Mouse (Mus musculus) embryo, embryonic 11 days (tissue): ENCODE data around the gene 2900011O08Rik.

ENCODE experiments used
- DNase-seq: peaks from one replicate; pipeline ENCODE4 v3.0.0-alpha.2; 2015

Gene 2900011O08Rik

DNA sequence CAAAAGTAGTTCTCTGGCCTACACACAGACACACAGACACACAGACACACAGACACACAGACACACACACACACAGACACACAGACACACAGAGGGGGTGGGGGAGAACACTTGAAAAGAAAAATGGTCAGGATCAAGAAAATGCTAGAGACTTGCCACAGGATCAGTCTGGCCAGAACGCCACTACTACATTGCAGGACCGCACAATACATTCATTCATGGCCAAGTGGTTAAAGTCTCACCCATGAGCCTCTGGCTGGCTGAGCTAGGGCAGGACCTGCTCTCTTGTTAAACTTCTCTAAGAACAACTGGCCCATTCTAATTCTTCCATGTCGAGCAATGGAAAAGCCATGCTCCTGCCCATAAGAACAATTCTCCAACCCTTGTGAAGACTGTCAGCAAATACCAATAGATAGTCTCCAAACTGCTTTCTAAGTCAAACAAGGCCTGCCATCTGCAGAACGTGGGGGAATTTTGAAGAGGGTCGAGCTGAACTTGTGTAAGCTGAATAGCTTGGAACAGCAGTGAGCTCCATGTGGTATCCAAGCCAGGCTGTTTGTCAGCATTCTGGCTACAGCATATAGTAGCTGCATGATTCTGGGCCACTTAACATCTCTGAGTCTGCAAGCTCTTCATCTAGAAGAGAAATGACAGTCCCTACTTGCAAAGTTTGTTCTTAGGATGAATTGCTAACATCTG, 84.2 kb downstream of the 2900011O08Rik start:
- DNase-seq: no peak

DNA sequence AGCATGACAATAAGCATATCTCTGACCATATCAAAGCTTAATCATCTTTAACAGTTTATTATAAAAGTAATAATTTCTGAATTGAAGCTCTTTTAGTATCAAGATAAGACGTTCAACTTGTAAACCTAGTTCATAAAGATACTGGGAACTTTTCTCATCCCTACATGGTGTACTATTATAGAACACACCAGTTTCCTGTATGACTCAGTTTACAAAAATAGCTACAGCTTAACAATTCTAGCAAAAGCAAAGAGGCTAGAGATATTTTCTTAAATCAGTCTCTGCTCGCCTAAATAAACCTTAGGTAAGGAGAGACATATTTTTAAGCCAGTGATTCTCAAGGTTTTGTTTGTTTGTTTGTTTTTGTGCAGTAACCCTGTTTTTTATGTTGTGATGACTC, 96.5 kb downstream of the 2900011O08Rik start:
- no peak for DNase-seq

DNA sequence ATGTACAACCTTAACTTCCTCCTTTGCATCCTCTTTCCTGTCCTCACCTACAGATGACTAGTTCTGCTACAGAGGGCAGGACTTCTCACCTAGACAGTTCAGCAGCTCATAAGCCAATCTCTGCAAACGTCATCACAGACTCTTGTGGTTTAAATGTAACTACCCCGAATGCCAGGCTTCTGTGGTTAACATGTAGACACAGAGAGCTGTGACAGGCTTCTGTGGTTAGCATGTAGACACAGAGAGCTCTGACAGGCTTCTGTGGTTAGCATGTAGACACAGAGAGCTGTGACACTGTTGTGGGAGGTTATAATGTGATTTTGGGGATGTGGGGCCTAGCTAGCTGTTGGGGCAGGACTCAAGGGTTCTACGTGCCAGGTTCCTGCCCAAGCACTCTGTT, 101.8 kb downstream of the 2900011O08Rik start:
- DNase-seq: no peak

DNA sequence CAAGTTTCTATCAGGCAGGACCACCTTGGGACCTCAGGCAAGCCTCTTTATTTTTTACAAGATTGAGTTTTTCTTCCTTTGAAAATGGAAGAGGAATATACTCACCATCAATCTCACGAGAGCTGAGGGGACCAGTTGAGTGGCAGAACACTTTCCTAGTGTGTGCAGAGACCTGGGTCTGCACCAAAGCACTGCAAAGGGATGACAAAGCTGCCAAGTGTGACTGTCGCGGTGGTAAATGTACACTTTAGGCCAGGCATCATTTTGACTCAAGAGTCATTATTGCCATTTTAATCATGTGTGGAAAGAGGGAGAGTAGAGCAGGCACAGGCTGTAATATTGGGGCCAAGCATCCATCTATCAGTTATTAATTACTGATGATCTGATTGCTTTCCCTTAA, 102.9 kb downstream of the 2900011O08Rik start:
- DNase-seq: no peak

DNA sequence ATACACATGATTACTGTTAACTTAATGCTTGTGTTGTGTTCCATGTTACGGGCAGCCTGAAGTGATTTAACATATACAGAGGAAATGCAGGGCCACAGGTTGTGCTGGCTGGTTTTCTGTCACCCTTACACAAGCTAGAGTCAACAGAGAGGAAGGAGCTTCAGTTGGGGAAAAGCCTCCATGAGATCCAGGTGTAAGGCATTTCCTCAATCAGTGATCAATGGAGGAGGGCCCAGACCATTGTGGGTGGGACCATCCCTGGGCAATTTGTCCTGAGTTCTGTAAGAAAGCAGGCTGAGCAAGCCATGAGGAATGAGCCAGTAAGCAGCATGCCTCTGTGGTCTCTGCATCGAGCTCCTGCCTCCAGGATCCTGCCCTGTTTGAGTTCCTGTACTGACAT, 105.4 kb downstream of the 2900011O08Rik start:
- DNase-seq: no peak

DNA sequence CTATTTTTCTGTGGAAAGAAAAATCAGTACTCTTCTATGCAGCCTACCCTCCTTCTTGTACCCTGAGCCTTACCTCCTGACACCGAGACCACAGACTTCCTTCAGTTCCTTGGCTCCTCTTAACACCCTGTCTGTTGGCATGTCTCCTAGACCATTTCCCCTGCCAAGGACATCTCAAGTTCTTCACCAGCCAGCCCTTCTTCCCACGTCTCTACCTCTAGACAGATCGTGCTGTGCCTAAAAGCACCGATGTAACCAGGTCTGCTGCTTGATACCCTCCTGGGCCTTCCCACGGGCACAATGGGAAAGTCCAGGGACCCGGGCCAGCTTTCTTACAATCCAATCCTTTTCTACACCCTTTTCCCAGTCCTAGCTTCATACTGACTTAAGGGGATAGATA, 119.5 kb downstream of the 2900011O08Rik start:
- no peak for DNase-seq

DNA sequence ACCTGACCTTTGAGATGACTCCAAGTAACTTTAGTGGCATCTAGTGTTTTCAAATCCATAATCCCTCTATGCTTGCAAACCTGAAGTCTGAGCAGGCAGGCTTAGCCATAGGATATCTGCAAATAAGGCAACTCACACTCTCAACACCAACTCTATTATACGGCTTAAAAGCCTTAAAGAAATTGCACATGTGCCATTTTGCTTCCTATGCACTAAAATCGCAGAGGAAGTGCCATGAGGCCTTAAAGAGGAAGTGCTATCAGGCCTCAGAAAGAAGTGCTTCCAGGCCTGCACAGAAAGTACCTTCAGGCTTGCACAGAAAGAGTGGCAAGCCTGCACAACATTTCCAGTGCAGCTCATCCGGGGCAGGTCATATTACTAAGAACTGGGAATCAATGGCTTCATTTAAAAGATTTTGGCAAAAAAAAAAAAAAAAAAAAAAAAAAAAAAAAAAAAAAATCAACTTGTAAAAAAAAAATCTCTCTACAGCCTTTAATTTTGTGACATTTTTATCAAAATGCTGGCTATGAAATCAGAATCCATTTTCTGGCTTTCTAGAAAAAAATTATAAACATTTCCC, 123.3 kb downstream of the 2900011O08Rik start:
- no peak for DNase-seq

GRCm38 (mm10) chr16:14110922-14111321, 124.5 kb downstream of the 2900011O08Rik start:
- no peak for DNase-seq

DNA sequence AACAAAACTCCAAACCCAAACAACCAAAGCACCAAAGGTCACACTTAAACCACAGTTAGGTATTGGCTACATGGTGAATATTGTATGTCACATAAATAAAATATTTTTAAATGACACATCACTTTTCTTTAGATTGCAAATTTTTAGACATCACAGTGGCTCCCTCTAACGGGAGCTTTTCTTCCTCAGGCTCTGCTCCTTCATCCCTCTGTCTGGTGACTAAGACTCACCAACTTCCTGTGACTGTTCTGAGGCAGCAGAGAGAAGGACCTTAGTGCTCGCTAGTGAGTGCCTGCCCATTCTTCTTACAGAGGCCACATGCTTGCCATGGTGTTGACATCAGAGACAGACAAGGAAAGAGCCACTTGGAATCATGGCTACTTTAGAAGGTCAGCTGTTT, 125.7 kb downstream of the 2900011O08Rik start:
- DNase-seq: no peak

DNA sequence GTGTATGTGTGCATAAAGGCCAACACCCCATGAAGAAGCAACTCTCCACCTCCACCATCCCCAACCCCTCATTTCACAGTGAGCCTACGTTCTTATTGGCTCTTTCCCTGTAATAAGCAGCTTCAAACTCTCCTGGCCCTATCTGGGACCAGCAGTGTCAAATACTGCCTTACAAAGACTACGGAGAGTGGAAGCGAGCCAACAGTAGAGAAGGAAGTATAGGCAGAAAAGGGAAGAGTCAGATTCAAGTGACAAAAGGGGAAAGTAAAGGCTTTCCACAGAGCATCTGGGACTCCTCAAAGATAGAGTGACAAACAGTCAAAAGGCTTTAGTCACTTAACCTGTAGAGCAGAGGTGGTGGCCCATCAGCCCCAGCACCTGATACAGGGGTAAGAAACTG, 126.3 kb downstream of the 2900011O08Rik start:
- DNase-seq: no peak

DNA sequence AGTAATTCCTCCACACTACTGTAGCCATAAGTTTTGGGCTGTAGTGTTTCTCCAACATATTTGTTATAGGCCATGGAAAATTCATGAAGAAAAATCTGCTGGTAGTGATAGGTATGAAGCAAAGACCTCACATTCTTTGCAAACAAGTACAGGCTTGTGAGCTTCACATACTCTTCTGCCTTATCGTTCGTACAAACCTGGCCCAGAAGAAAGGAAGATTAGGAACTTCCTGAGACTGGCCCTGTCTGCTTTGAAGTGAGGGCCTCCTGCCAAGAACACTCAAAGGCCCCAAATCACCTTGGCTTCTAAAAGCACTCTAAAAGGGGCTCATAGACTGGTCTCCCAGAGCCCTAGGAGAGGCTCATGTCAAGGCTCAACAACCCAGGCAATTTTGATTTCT, 130.9 kb downstream of the 2900011O08Rik start:
- no peak for DNase-seq

DNA sequence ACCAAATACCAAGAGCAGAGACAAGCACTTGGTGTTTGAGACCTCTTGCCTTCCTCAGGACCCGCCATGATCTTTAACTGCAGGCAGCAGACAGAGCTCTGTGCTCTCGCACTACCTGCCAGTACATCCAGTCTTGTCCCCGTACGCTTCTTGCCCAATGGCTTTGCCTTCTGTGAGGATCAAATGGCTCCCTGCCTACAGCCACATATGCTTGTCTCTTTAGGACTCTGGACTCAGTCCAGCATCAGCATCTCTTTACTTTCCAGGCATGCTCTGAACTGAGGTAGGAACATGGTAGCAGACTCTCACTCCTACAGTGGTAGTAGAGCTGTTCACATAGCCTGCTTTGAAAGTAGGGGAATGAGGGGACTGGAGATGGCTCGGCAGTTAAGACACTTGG, 134.5 kb downstream of the 2900011O08Rik start:
- DNase-seq: no peak

GRCm38 (mm10) chr16:14121563-14121962, 135.2 kb downstream of the 2900011O08Rik start:
- no peak for DNase-seq

DNA sequence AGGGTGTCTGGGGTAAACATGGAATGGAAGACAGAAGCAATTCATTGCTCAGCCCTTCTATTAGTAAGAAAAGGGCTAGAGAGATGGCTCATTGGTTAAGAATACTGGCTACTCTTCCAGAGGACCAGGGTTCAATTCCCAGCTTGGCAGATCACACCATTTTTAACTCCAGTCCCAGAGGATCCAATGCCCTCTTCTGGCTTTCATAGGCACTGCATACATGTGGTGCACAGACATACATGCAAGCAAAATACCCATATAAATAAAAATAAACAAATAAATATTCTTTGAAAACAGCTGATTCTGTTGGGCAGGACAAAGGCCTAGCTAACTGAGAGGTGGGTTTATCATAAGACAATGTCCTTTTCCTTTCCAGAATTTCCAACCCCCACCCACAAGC, 136.2 kb downstream of the 2900011O08Rik start:
- no peak for DNase-seq

- DNase-seq: no peak
Measured at GRCm38 (mm10) chr16:14123901-14124300, 137.5 kb downstream of the 2900011O08Rik start.

DNA sequence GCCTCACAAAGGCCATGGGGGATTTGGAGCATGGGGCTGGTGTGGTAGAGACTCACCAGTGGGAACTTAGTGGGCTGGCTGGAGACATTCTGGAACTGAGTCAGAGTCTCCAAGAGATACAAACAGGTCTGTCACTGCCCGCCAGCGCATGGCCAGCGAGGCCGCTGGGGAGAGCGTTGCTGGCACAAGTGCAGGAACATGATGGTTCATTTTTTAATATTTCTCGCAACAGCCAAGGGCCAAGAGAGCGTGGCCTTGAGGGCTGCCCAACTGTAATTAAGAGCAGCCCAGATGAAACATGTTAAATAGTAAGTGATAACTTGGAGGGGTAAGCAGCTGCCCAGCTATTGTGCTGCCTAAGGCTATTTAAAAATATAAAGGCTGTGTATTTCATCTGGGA, 138.3 kb downstream of the 2900011O08Rik start:
- no peak for DNase-seq

DNA sequence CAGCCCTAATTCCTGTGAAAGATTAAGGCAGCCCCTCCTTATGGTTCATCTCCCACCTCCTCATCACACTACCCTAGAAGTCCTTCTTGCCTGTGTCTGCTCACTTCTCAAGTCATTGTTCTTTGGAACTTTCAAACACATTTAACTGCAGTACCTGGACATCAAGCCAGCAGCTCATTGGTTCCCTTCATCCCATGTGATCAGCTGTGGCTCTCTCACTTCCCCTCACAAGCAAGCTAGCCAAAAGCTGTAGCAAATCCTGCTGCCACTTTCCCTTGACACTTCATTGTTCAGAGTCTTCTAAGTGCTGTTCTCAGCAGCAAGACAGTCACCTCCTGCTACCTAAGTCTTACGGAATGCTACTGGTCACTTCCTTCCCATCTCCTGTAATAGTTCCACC, 138.8 kb downstream of the 2900011O08Rik start:
- no peak for DNase-seq

GRCm38 (mm10) chr16:14128977-14129376, 142.6 kb downstream of the 2900011O08Rik start:
- no peak for DNase-seq

- DNase-seq: no peak
Measured at GRCm38 (mm10) chr16:14130796-14131195, 144.4 kb downstream of the 2900011O08Rik start.

DNA sequence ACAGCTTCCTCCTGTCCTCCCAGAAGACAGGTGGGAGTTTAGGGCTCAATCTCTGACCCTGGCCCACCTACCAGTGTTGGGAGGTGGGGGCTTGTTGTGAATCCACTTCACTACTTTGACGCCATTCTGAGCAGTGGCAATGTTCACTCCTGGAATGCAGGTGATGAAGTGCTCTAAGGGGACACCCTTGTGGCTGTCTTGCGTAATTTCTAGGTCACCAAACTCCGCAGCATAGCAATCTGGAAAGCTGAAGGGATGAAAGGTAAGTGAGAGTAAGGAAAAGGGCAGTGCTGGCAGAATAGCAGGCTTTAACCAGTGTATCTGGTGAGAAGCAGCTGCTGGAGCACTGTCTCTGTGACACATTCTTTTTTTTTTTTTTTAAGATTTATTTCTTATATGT, 145.0 kb downstream of the 2900011O08Rik start:
- peak; percentile 1 for DNase-seq

- no peak for DNase-seq
Measured at GRCm38 (mm10) chr16:14131838-14132237, 145.4 kb downstream of the 2900011O08Rik start.

DNA sequence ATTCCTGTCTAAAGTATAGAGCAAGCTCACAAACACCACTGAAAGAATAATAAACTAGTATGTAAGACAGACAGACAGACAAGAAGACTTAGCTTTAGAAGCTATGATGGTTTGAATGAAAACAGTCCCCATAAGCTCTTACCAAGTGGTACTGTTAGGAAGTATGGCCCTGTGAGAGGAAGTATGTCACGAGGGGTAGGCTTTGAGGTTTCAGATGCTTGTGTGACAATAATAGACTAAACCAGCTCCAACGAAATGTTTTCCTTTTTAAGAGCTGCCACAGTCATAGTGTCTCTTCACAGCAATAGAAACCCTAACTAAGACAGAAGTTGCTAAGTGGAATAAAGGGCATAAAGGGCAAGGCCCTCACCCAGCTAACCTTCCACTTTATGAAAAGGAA, 148.6 kb downstream of the 2900011O08Rik start:
- DNase-seq: no peak

DNA sequence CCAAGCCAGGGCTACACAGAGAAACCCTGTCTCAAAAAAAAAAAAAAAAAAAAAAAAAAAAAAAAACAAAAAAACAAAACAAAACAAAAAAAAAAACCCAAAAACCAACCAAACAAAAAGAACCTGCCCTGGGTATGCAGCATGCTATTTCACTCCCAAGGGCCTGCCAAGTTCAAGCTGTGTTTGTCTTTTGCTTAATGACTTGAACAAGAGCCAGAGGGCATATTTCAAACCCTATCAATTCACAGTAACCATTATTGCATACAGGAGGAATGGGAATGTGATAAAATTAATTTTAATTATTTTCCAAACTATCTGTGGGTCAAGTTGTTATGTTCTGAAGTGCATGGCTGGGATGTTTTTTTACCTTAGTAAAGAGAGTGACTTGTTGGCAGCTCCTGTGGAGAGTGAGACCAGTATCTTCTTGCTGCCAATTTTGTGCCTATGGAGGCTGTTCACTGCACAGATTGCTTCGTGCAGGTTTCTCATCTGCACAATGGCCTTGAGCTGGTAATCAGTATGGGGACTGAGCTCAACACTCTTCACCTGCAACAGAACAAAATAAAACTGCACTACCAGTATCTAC, 151.7 kb downstream of the 2900011O08Rik start:
- DNase-seq: no peak

DNA sequence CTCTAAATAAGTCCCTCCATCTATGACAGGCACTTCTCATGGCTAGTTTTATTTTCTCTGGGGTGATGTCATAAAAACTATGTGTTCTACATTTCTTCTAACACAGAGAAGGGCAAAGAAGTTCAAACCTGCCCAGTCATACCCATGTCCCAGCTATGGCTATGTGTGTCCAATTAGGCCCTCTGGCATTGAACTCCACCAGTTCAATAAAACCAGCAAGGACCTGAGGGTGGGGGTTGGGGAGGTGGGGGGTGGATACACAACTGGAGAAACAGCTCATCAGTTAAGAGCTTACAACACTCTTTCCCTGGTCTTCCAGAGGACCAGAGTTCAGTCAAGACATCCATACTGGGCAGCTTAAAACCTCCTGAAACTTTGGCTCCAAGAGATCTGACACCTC, 152.7 kb downstream of the 2900011O08Rik start:
- DNase-seq: no peak

DNA sequence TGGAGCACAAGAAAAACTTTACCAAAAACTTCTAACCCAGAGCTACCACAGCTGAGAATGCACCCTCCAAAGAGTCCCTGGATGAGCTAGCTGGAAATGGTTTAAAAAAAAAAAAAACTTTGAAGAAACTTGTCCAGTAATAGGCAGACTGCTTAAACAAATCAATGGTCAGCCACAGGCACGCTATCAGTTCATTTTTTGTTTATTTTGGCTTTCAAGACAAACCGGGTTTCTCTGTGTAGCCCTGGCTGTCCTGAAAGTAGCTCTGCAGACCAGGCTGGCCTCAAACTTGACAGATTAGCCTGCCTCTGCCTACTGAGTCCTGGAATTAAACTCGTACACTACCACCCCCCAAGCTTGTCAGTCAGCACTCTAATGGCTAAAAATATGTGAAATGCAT, 156.9 kb downstream of the 2900011O08Rik start:
- DNase-seq: no peak
